Mouse (Mus musculus) cerebellum, adult 2 months (tissue): ENCODE results near the gene Creb3l1.

Experiments used
- CTCF ChIP-seq: fragments of 200-500 bp; IDR thresholded peaks from 2 replicates; pipeline ENCODE4 v1.5.1; 2011; ENCODE audit warnings: low read depth, mild to moderate bottlenecking, control low read depth, low read length, moderate library complexity, borderline replicate concordance; ENCODE audit not compliant: insufficient read depth
- POLR2A ChIP-seq: fragments of 200-500 bp; IDR thresholded peaks from 2 replicates; pipeline ENCODE4 v1.6.1; 2011; ENCODE audit warnings: low read length, control low read depth, borderline replicate concordance; ENCODE audit not compliant: insufficient read depth

GRCm38 (mm10) chr2:91996006-91996405, 28.3 kb downstream of the Creb3l1 start:
- TF ChIP-seq CTCF (no peak), POLR2A (no peak)
